Mouse (Mus musculus) kidney, embryonic 15.5 days (tissue): ENCODE data around the gene Drd4. TPM values are rescaled to one million over a fixed set of nuclear protein-coding genes. Genes with fewer than 3 reads are reported as not detected.

Experiments used
- ATAC-seq: fragments of 200-750 bp; cut with Nextera tagmentation; replicated peaks from 2 replicates; pipeline ENCODE4 v1.8.0; 2017; ENCODE audit warnings: moderate TSS enrichment; ENCODE audit not compliant: low FRiP score
- H3K27ac ChIP-seq: fragments of 300-500 bp; sonication (generic); 2 replicates; pipeline ENCODE4 v1.5.1; 2015; ENCODE audit warnings: mild to moderate bottlenecking, inconsistent platforms
- H3K27me3 ChIP-seq: fragments of 300-500 bp; sonication (generic); 2 replicates; pipeline ENCODE4 v1.6.1; 2015; ENCODE audit warnings: inconsistent platforms
- H3K36me3 ChIP-seq: fragments of 300-500 bp; sonication (generic); 2 replicates; pipeline ENCODE4 v1.6.1; 2015; ENCODE audit warnings: inconsistent platforms
- H3K4me1 ChIP-seq: fragments of 300-500 bp; sonication (generic); 2 replicates; pipeline ENCODE4 v1.6.1; 2015; ENCODE audit warnings: inconsistent platforms
- H3K4me2 ChIP-seq: fragments of 300-500 bp; sonication (generic); 2 replicates; pipeline ENCODE4 v1.6.1; 2015; ENCODE audit warnings: moderate library complexity, mild to moderate bottlenecking, inconsistent platforms
- H3K4me3 ChIP-seq: fragments of 300-500 bp; sonication (generic); replicated peaks from 2 replicates; pipeline ENCODE4 v1.5.1; 2015; ENCODE audit warnings: mild to moderate bottlenecking, inconsistent platforms
- H3K9ac ChIP-seq: fragments of 300-500 bp; sonication (generic); 2 replicates; pipeline ENCODE4 v1.6.1; 2015; ENCODE audit warnings: mild to moderate bottlenecking, inconsistent platforms
- H3K9me3 ChIP-seq: fragments of 300-500 bp; sonication (generic); replicated peaks from 2 replicates; pipeline ENCODE4 v1.6.1; 2016; ENCODE audit warnings: inconsistent platforms
- WGBS: fragments of 180-500 bp; shearing (Covaris S2); methylation state at CpG from one replicate; pipeline ENCODE4 v1.1.7; 2015; ENCODE audit warnings: mixed read lengths; 5-methylcytosine and 5-hydroxymethylcytosine counted together
- polyA plus RNA-seq: library from polyadenylated mRNA; unstranded; fragments of >200 nt; fragmentation: Nextera tagmentation; extraction: Ambion mirVana; gene quantifications from 2 replicates; pipeline ENCODE4 v1.2.1, GENCODE M21; 2015

Drd4 gene
- polyA plus RNA-seq, 1 experiment from 2014 or later, result 1.4 TPM

DNA sequence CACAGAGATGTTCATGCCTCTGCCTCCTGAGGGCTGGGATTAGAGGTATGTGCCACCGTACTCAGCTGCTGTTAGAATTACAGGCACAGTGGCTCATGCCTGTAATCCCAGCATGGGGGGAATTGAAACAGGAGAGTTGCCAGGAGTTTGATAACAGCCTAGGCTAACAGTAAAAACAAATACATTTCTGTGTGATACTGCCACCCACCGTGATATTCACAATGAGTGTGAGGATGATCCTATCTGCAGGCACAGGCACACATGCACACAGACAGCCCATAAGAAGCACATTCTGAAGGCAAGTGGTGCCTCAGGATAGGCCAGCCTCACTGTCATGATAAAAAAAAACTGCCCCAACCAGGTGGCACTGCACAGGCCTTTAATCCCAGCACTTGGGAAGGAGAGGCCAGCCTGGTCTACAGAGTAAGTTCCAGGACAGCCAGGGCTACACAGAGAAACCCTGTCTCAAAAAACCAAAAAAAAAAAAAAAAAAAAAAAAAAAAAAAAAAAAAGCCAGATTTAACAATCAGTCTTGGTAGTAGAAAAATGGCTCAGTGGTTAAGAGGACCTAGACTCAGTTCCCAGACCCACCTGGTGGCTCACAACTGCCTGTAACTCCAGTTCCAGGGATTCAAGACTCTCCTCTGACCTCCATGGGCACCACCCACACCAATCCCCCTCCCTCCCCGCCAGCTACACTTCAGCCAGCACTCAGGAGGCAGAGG lies 6.3 kb downstream of the Drd4 start:
- ATAC-seq, result no peak
- 69% methylated on average over 3 of the region's 3 CpGs for WGBS
- Histone ChIP-seq H3K27ac (no peak overlapping the region), H3K4me2 (no peak overlapping the region), H3K9me3 (no peaks in the 10 kb centered on the region), H3K27me3 (peaks cover 30% of the 10 kb centered on the region), H3K4me3 (no peak overlapping the region), H3K9ac (no peak overlapping the region), H3K4me1 (peaks cover 17% of the 10 kb centered on the region), H3K36me3 (peaks cover 58% of the 10 kb centered on the region)

DNA sequence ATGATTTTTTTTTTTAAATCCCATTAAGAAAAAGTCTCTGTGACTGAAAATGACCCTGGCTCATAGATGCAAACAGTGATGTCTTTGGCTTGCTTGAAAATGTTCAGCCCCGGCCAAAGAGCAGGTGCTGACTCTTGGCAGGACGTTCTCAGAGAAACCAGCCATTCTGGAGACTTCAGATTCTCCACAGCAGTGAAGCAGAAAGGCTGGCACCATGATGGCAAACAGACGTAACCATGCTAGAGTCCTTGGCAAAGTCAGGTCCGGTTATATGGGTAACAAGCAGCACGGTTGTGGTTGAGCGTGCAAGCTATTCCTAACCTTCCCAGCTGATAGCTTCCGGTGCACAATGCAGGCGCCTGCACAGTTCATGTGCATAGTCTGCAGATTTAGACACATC lies 7.4 kb downstream of the Drd4 start:
- Histone ChIP-seq H3K27ac (no peak overlapping the region), H3K4me3 (no peak overlapping the region), H3K4me2 (no peak overlapping the region), H3K36me3 (peaks cover 69% of the 10 kb centered on the region), H3K4me1 (peaks cover 7% of the 10 kb centered on the region), H3K9me3 (no peaks in the 10 kb centered on the region), H3K27me3 (peaks cover 19% of the 10 kb centered on the region), H3K9ac (no peak overlapping the region)
- no peak for ATAC-seq
- WGBS, result 96% methylated on average over 8 of the region's 8 CpGs

DNA sequence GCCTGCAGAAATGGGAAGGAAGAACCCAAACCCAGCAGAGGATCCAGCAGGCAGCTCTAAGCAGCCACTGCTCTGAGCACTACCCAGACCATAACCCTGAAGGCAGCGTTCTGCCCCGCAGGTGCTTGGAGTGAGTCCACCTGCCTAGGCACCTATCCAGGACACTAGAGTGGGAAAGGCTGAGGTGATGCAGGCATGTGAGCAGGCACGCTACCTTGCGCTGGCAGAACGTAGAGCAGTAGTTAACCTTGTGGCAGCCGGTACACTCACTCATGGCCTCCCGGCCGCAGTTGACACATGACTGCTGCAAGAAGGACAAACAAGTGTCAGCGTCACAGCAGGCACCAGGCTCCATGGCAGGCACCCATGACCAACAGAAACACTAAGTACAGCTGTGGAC lies 9.6 kb downstream of the Drd4 start:
- Histone ChIP-seq H3K4me1 (no peaks in the 10 kb centered on the region), H3K27ac (no peak overlapping the region), H3K27me3 (no peaks in the 10 kb centered on the region), H3K36me3 (peaks cover 91% of the 10 kb centered on the region), H3K4me2 (no peak overlapping the region), H3K9me3 (no peaks in the 10 kb centered on the region), H3K4me3 (no peak overlapping the region), H3K9ac (no peak overlapping the region)
- 97% methylated on average over 9 of the region's 9 CpGs for WGBS
- no peak for ATAC-seq

DNA sequence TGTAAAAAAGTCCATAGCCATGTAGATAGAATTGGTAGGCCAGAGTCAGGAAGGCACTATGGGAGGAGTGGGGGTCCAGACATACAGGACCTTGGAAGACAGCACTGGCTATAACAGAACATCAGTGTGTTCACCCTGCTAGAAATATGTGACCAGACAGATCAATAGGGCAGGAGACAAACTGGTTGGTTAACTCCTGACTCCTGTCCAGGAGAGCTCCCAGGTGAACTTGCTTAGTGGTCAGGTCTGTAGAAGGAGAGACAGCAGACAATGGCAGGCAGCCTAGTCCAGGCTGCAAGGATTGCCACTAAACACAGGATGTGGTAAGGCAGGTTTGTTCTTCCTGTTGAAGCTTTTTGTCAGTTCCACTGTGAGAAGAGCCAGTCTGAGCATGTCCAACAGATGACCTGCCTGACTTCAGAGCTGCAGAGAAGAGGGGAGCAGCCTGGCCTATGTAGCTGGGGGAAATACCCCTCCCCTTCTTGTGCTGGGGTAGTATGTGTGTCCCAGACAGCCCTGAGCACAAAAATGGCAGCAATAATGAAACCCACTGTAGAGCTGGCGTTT lies 11.0 kb downstream of the Drd4 start:
- H3K9me3 ChIP-seq, result no peaks in the 10 kb centered on the region
- ATAC-seq, result no peak
- H3K4me2 ChIP-seq, result no peak overlapping the region
- H3K4me1 ChIP-seq, result no peaks in the 10 kb centered on the region
- WGBS, result 95% methylated on average over 1 of the region's 1 CpGs
- no peak overlapping the region for H3K27ac ChIP-seq
- H3K4me3 ChIP-seq, result no peak overlapping the region
- H3K27me3 ChIP-seq, result no peaks in the 10 kb centered on the region
- no peak overlapping the region for H3K9ac ChIP-seq
- peaks cover 93% of the 10 kb centered on the region for H3K36me3 ChIP-seq

DNA sequence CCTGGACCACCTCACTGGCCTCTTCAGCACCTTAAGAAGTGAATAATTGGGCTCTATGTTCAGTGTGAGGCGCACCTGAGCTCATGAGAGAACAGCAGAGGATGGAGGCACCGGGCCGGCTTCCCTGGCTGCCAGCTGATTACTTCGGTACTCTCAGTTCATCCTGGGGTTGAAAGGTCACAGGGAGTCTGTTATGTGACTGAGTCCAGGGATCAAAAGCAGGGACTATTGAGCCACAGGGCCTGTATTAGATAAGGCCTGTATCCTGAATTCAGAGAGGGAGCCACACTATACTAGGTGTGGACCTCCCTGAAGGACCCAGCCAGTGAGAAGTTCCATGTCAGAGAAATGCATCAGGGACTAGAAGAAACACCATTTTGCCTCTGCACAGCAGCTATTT lies 12.7 kb downstream of the Drd4 start:
- Histone ChIP-seq H3K27ac (no peak overlapping the region), H3K9me3 (no peaks in the 10 kb centered on the region), H3K27me3 (no peaks in the 10 kb centered on the region), H3K4me1 (no peaks in the 10 kb centered on the region), H3K4me2 (no peak overlapping the region), H3K9ac (no peak overlapping the region), H3K36me3 (peaks cover 100% of the 10 kb centered on the region), H3K4me3 (no peak overlapping the region)
- ATAC-seq, result no peak
- 77% methylated on average over 4 of the region's 4 CpGs for WGBS

DNA sequence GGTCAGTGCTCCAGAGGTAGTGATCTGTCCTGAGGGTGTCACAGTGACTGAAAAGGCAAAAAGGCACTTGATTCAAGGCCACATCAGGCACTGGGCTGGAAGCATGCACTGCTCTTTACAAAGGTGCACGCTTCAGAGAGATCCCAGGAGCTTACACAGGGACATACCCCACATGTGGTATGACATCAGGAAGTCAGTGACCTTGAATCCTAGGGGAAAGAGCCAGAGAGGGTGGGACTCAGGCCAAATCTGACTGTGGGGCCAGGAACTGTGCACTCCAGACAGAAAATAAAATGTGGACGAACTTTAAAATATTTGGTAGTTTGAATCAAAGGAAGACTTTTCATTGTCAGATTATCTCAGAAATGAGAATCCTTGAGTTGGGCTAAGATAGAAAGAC lies 22.6 kb downstream of the Drd4 start:
- Histone ChIP-seq H3K4me1 (no peaks in the 10 kb centered on the region), H3K27me3 (no peaks in the 10 kb centered on the region), H3K36me3 (peaks cover 99% of the 10 kb centered on the region), H3K9ac (no peak overlapping the region), H3K27ac (no peak overlapping the region), H3K4me2 (no peak overlapping the region), H3K4me3 (no peak overlapping the region), H3K9me3 (no peaks in the 10 kb centered on the region)
- ATAC-seq, result no peak
- WGBS, result 93% methylated on average over 2 of the region's 2 CpGs

DNA sequence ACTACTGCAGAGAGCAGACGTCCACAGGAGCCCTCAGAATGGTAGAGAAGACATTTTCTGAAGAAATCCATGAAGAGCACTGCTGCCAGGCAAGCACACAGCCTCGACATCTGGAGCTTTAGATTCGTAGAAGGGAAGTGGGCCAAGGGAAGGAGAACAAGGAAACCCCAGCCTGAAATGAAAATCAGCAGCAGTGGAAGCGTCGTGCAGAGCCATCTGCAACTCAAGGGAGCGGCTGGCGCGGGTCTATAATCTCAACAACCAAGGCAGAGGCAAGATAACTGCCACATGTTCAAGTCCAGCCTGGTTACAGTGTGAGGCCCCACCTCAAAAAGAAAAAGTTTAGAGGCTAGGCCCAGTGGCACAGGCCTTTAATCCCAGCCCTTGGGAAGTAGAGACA lies 23.3 kb downstream of the Drd4 start:
- ATAC-seq, result no peak
- Histone ChIP-seq H3K4me3 (no peak overlapping the region), H3K9me3 (no peaks in the 10 kb centered on the region), H3K36me3 (peaks cover 99% of the 10 kb centered on the region), H3K4me1 (no peaks in the 10 kb centered on the region), H3K9ac (no peak overlapping the region), H3K27ac (no peak overlapping the region), H3K4me2 (no peak overlapping the region), H3K27me3 (no peaks in the 10 kb centered on the region)
- 89% methylated on average over 8 of the region's 8 CpGs for WGBS

DNA sequence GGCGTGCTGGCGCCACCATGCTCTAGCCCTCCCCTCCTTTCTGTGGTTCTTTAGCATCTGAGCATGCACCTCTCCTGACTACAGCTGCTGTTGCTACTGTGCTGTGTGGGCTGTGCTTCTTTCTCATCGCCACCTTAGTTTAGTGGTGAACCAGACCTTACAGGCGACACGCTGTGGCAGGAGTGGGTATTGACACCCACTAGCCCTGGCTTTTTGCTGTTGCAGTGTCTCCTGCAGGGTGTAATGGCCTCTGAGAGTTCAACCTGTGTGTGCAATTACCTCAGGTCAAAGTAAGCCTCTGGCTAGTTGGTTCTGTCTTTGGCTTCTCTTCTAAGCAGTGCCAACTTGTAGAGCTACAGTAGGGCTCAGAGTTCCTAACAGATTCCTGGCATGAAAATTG lies 24.2 kb downstream of the Drd4 start:
- Histone ChIP-seq H3K27me3 (no peaks in the 10 kb centered on the region), H3K36me3 (peaks cover 99% of the 10 kb centered on the region), H3K4me3 (no peak overlapping the region), H3K27ac (no peak overlapping the region), H3K9me3 (no peaks in the 10 kb centered on the region), H3K9ac (no peak overlapping the region), H3K4me2 (no peak overlapping the region), H3K4me1 (no peaks in the 10 kb centered on the region)
- 68% methylated on average over 5 of the region's 5 CpGs for WGBS
- no peak; the same call in 1 of the 2 replicates for ATAC-seq

DNA sequence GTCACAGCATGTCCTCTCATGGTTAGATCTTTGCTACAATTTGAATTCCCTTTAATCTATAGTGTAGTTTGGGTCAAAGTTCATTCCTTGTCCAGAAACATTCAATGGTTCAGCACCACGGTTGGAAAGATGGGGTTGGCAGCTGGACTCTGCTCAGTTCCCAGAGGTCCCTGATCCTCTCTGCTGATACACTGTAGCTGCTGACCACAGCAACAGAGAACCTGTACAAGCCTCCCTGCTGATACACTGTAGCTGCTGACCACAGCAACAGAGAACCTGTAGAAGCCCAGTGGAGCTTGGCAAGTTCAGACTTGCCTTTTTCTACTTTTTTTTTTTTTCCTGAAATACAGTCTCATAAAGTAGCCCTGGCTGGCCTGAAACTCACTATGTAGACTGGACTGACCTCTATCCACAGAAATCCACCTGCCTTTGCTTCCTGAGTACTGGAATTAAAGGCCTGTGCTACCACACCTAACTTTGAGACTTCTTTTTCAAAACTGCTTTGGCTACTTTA lies 25.9 kb downstream of the Drd4 start:
- no peaks in the 10 kb centered on the region for H3K27me3 ChIP-seq
- H3K9me3 ChIP-seq, result no peaks in the 10 kb centered on the region
- no peaks in the 10 kb centered on the region for H3K4me1 ChIP-seq
- WGBS, result 74% methylated on average over 1 of the region's 1 CpGs
- no peak overlapping the region for H3K27ac ChIP-seq
- no peak for ATAC-seq
- H3K4me2 ChIP-seq, result no peak overlapping the region
- peaks cover 99% of the 10 kb centered on the region for H3K36me3 ChIP-seq
- no peak overlapping the region for H3K9ac ChIP-seq
- H3K4me3 ChIP-seq, result no peak overlapping the region

DNA sequence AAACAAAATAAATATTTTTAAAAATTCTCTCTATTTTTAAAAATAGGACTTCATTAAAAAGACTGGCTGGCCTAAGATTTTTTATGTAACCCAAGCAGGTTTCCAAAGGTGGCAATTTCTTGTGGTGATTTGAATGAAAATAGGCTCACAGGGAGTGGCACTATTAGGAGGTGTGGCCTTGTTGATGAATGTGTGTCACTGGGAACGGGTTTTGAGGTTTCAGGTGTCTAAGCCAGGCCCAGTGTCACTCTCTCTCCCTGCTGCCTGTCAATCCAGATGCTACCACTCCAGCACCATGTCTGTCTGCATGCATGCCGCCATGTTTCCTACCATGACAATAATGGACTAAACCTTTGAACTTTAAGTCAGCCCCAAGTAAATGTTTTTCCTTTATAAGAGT lies 27.6 kb downstream of the Drd4 start:
- 62% methylated on average over 2 of the region's 2 CpGs for WGBS
- Histone ChIP-seq H3K9ac (no peak overlapping the region), H3K4me2 (no peak overlapping the region), H3K4me3 (no peak overlapping the region), H3K36me3 (peaks cover 98% of the 10 kb centered on the region), H3K4me1 (no peaks in the 10 kb centered on the region), H3K27ac (no peak overlapping the region), H3K27me3 (no peaks in the 10 kb centered on the region), H3K9me3 (no peaks in the 10 kb centered on the region)
- ATAC-seq, result no peak

DNA sequence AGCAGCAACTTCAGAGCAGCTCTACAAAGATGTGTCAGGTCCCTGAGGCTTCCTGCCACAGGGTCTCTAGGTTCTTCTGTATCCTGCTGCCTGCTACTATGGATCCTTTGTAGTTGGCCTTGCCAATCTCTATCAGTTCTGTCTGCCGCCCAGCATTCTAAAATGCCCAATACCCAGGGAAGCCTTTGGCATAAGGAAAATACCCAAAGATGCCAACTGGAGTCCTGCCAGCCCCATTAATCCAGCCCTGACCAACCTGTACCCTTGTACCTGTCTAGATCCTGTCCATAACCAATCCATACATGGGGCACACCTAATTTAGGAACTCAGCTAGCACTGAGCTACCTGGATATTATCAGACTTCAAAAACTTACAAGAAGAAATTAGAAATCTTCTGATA lies 32.9 kb downstream of the Drd4 start:
- 100% methylated on average over 1 of the region's 1 CpGs for WGBS
- Histone ChIP-seq H3K36me3 (peaks cover 46% of the 10 kb centered on the region), H3K27ac (no peak overlapping the region), H3K9me3 (no peaks in the 10 kb centered on the region), H3K9ac (no peak overlapping the region), H3K4me3 (no peak overlapping the region), H3K4me1 (peaks cover 26% of the 10 kb centered on the region), H3K27me3 (no peaks in the 10 kb centered on the region), H3K4me2 (no peak overlapping the region)
- no peak for ATAC-seq

DNA sequence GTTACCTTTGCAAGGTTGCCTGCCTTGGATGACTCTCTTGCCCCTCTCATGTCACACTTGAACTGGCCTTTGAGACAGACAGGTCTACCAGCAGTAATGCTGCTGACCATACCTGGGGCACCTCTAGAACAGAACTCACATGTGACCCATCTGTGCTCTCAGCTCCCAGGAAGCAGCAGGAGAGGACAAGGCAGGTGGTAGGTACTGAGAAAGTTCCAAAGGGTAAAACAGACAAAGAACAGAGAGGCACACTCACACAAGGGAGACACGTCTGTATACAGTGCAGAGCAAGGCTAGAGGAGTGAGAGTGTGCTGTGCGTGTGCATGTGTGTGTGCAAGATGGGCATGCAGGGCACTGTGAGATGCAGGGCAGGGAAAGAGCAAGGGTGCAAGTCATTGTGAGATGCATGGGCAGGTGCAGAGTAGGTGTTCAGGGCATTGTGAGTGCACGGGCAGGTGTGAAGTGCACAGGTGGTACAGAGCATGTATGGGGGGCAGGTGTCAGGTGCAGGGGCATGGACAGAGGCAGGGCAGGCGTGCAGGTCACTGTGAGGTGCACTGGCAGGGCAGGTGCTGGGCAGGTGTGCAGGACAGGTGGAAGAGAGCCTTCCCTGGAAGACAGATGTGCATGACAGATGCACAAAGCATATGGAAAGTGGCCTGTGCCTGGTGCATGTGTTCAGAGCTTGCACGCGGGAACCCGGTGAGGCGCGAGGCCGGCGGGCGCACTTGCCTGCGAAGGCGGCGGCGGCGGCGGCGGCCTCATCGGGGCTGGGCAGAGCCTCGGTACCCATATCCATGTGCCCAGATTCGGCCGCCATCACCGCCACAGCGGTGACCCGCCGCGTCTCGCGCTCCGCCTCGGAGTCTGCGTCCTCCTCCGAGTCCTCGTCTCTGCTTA lies 35.0 kb downstream of the Drd4 start:
- Histone ChIP-seq H3K9ac (peak overlapping the region; percentile 80), H3K27me3 (no peaks in the 10 kb centered on the region), H3K4me3 (peak overlapping the region; percentile 57), H3K27ac (peak overlapping the region; percentile 96), H3K4me1 (peaks cover 26% of the 10 kb centered on the region), H3K9me3 (no peaks in the 10 kb centered on the region), H3K36me3 (peaks cover 27% of the 10 kb centered on the region), H3K4me2 (peak overlapping the region; percentile 98)
- peak; percentile 27 for ATAC-seq
- WGBS, result 3% methylated on average over 35 of the region's 35 CpGs
